Mouse (Mus musculus) macrophage (primary cell): ENCODE results near the gene Cbx2. TPM values are rescaled to one million over a fixed set of nuclear protein-coding genes. Genes with fewer than 3 reads are reported as not detected.

ENCODE experiments used
- H3K27ac ChIP-seq: fragments of 350-480 bp; formaldehyde crosslinking; 2 replicates; pipeline ENCODE4 v1.9.0; 2021
- H3K36me3 ChIP-seq: fragments of 350-480 bp; formaldehyde crosslinking; 2 replicates; pipeline ENCODE4 v1.9.0; 2021; ENCODE audit errors: inconsistent target
- H3K4me3 ChIP-seq: fragments of 350-480 bp; formaldehyde crosslinking; 2 replicates; pipeline ENCODE4 v1.9.0; 2021; ENCODE audit errors: inconsistent target
- H3K79me2 ChIP-seq: fragments of 350-480 bp; formaldehyde crosslinking; 2 replicates; pipeline ENCODE4 v1.9.0; 2021; ENCODE audit errors: inconsistent target
- WGBS: methylation state at CpG from one replicate; pipeline ENCODE4 v1.1.7; 2026; ENCODE audit warnings: inconsistent platforms; ENCODE audit not compliant: missing documents; 5-methylcytosine and 5-hydroxymethylcytosine counted together
- polyA plus RNA-seq: library from polyadenylated mRNA; stranded (reverse); fragments of 250-400 nt; gene quantifications from 3 replicates; pipeline ENCODE4 v1.2.4, GENCODE M21; 2018; ENCODE audit warnings: inconsistent platforms
- total RNA-seq, 78 experiments: library from RNA; depleted of rRNA; stranded (reverse); fragments of 250-400 nt; gene quantifications; 1 replicate in 9 of 78; 2 replicates in 24 of 78; 3 replicates in 43 of 78; 4 replicates in 2 of 78; pipeline ENCODE4 v1.2.4; 2018; ENCODE audit warnings: inconsistent platforms in 56 of 78

Gene Cbx2
- 1 to 10 TPM in 14 of 26 experiments, under 1 TPM in 10, not detected in 2; 0.18 to 5.3 (median 1.1) TPM for total RNA-seq (2018; cell fraction: chromatin; rRNA removed)
- total RNA-seq (2018; cell fraction: cytosol; rRNA removed) = 1 to 10 TPM in 7 of 26 experiments, under 1 TPM in 19; 0.09 to 2.6 (median 0.59) TPM
- total RNA-seq (2018; cell fraction: nucleus; rRNA removed) = 1 to 10 TPM in 9 of 26 experiments, under 1 TPM in 14, not detected in 3; 0.24 to 6.9 (median 0.77) TPM
- polyA plus RNA-seq = 1.3 to 1.8 TPM (median 1.5 TPM) in 3 replicates

DNA sequence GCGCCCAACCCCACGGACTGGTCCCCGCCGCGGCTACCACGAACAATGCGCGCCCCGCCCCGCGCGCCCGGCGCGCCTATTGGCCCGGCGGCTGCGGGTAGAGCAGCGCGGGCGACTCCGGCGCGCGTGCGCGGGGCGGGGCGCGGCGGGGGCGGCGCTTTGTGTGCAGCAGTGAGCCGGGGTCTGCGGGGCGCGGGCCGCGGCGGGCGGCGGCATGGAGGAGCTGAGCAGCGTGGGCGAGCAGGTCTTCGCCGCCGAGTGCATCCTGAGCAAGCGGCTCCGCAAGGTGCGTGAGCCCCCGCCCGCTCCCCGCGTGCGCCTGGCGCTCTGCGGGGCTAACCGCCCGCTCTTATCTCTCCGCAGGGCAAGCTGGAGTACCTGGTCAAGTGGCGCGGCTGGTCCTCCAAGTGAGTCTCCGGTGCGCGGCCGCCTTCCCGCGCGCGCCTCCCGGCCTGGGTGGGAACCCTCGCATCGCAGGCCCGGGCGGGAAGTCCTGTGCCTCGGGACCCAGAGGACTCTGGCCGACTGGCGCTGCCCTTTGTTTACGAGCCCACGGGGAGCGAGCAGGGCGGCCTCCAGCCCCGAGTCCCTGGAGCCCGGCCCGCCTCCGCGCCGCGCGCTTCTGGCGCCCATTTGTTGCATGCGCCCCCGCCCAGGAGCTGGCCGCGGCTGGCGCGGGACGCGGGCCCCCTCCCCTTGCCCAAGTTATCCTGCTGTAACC, at the start of gene Cbx2:
Gene Cbx2, plus strand, starts transcription at position 68 of the 721 bp plus-strand sequence.
- under 1% methylated on average over 96 of the region's 99 CpGs for WGBS
- H3K36me3 ChIP-seq = no peaks in the 10 kb centered on the region
- H3K4me3 ChIP-seq = peak within 1 kb of the TSS; percentile 15; the same call in 1 of the 2 replicates
- H3K27ac ChIP-seq = no peak within 1 kb of the TSS
- H3K79me2 ChIP-seq = no peaks in the 10 kb centered on the region

DNA sequence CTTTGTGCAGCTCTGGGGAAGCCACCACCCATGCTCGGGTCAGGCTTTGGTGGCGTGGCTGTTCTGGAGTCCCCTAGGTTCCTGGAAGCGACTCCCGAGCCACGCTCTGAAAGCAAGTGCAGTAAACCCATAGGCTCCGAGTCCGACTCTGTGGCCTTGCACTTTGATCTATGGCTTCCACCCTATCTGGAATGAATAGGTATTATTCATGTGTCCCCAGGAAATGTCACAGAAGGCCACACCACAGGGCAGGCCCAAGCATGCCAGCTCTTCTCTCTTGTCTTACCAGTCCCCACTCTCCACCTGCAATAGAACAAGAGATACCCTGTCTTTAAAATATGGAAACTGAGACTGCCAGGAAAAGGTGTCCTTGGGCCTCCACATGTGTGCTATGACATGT, 48.4 kb upstream of the Cbx2 start:
- Histone ChIP-seq H3K79me2 (no peaks in the 10 kb centered on the region), H3K27ac (no peak overlapping the region), H3K4me3 (no peak overlapping the region), H3K36me3 (no peaks in the 10 kb centered on the region)
- WGBS = 88% methylated on average over 7 of the region's 7 CpGs

- Histone ChIP-seq H3K4me3 (no peak overlapping the region), H3K27ac (no peak overlapping the region), H3K36me3 (no peaks in the 10 kb centered on the region), H3K79me2 (no peaks in the 10 kb centered on the region)
- WGBS = 5% methylated on average over 10 of the region's 10 CpGs
Measured at GRCm38 (mm10) chr11:118975427-118975826, 47.3 kb upstream of the Cbx2 start.

DNA sequence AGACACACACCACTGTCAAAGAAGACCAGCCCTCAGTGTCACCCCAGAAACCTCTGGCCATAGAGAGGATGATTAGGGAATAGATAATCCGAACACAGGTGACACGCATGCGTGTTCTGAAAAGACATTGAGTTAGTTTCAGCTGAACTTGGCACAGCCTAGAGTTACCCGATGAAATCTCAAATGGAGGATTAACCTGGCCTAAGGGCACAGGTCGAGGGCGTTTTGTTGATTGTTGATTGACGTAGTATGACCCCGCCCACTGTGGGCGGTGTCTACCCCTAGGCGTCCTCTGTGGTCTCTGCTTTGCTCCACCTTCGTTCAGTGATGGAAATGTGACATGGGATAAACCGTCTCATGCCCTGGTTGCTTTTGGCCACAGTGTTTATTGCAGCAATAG, 46.8 kb upstream of the Cbx2 start:
- WGBS = 16% methylated on average over 12 of the region's 12 CpGs

GRCm38 (mm10) chr11:118980388-118980787, 42.4 kb upstream of the Cbx2 start:
- Histone ChIP-seq H3K27ac (no peak overlapping the region), H3K79me2 (no peaks in the 10 kb centered on the region), H3K4me3 (no peak overlapping the region), H3K36me3 (no peaks in the 10 kb centered on the region)
- WGBS = 48% methylated on average over 2 of the region's 2 CpGs

More for the DNA sequence above, 46.8 kb upstream of the Cbx2 start:
- Histone ChIP-seq H3K79me2 (no peaks in the 10 kb centered on the region), H3K36me3 (no peaks in the 10 kb centered on the region), H3K27ac (no peak overlapping the region), H3K4me3 (no peak overlapping the region)

DNA sequence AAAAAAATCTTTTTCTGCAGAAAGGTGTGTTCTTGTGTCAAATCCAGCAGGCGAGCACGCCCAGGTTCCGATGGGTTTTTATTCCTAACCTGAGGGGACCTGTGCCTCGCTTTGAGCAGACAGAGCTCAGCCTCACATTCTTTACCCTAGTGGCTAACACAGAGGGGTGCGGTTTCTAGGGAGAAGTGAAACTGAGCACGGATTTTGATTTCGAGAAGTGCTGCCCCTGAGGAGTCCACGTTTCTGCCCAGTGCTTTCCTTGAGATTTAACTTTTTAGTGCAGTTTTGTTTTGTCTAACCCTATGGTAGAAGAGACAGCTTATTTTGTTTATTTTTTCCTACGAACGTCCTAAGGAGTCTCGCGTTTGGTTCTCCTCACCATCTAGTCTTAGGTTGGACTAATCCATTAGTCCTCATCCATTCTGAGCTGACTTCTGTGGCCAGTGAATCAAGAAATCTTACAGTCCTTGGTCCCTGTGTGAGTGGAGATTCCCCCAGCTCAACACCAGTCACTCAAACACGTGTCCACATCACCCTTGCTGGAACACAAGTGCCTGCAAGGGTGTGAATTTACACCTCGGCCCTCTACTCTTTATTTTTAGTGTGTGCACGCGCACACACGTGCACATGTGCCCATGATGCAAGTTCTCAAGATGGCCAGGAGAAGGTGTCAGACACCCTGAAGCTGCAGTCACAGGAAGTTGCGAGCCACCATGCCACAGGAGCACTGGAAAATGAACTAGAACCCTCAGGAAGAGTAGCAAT, 41.6 kb upstream of the Cbx2 start:
- no peaks in the 10 kb centered on the region for H3K36me3 ChIP-seq
- no peaks in the 10 kb centered on the region for H3K79me2 ChIP-seq
- WGBS = 33% methylated on average over 18 of the region's 18 CpGs
- H3K27ac ChIP-seq = no peak overlapping the region
- H3K4me3 ChIP-seq = no peak overlapping the region

DNA sequence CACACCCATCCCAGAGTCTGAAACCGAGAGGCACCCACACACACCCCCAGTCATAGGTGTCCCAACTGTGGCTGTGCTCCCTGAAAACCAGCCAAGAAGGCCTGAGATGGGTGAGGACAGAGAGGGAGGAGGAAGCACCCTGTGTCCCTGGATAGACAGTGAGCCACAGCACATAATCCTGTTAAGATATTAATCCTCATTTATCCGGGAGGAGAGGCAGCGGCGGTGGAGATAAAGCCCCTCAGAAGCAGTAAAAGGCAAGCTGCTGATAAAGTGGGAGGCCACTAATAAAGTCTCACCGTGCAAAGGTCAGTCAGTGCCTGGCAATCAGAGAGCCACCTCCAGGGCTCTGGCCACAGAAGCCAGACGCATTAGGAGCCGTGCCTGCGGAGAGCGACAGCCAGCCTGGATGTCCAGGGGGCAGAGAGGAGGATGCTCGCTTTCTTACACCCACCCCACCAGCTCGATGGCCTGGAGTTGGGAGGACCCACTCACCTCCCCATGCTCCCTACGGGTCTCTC, 40.1 kb upstream of the Cbx2 start:
- 88% methylated on average over 12 of the region's 12 CpGs for WGBS
- Histone ChIP-seq H3K4me3 (no peak overlapping the region), H3K79me2 (no peaks in the 10 kb centered on the region), H3K27ac (no peak overlapping the region), H3K36me3 (no peaks in the 10 kb centered on the region)

DNA sequence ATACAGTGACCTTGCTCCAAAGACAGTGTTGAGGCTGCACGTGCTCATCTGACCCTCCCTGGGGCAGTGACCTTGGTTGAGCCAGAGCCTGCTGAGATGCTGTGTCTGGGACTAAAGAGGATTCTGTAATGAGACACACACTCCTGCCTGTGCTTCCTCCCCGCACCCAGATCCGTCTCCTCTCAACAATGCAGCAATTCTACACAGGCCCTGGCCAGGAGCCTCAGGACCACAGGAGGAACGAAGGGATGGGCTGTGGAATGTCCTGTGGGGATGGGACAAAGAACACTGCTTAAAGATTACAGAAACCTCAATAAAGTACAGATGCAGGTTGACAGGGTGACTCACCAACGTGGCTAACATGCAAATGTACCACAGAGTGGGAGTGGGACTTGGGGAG, 37.2 kb upstream of the Cbx2 start:
- no peaks in the 10 kb centered on the region for H3K79me2 ChIP-seq
- 82% methylated on average over 5 of the region's 5 CpGs for WGBS
- H3K27ac ChIP-seq = no peak overlapping the region
- no peak overlapping the region for H3K4me3 ChIP-seq
- H3K36me3 ChIP-seq = no peaks in the 10 kb centered on the region

GRCm38 (mm10) chr11:118987999-118988398, 34.8 kb upstream of the Cbx2 start, which contains the start of gene Enpp7:
Gene Enpp7, plus strand, starts transcription at chr11:118988188.
- H3K4me3 ChIP-seq = no peak within 1 kb of the TSS
- 97% methylated on average over 10 of the region's 10 CpGs for WGBS
- no peaks in the 10 kb centered on the region for H3K36me3 ChIP-seq
- no peaks in the 10 kb centered on the region for H3K79me2 ChIP-seq
- H3K27ac ChIP-seq = no peak within 1 kb of the TSS

GRCm38 (mm10) chr11:118992781-118993180, 30.0 kb upstream of the Cbx2 start:
- H3K27ac ChIP-seq = no peak overlapping the region
- H3K36me3 ChIP-seq = no peaks in the 10 kb centered on the region
- no peaks in the 10 kb centered on the region for H3K79me2 ChIP-seq
- no peak overlapping the region for H3K4me3 ChIP-seq
- 2% methylated on average over 3 of the region's 3 CpGs for WGBS

- H3K4me3 ChIP-seq = no peak overlapping the region
- no peaks in the 10 kb centered on the region for H3K36me3 ChIP-seq
- no peaks in the 10 kb centered on the region for H3K79me2 ChIP-seq
- H3K27ac ChIP-seq = no peak overlapping the region
- WGBS = 93% methylated on average over 4 of the region's 4 CpGs
Measured at GRCm38 (mm10) chr11:118995448-118995847, 27.3 kb upstream of the Cbx2 start.

DNA sequence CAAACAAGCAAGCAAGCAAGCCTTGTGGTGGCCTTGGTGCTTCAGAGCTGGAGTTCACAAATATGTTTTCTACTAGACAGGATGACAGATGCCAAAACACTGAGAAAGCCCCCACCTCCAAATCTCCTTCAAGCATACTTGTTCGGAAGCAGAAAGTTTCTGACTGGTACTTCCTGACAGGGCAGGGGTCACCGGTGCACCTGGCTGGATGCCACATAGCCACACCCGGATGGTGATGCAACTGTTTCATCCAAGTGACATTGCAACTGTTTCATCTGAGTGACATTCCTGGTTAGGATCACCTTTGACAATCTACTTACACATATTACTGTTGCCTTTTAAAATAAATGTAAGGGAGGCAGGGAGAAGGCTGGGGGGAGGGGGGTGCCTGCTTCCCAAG, 25.6 kb upstream of the Cbx2 start:
- no peaks in the 10 kb centered on the region for H3K36me3 ChIP-seq
- 41% methylated on average over 3 of the region's 3 CpGs for WGBS
- no peaks in the 10 kb centered on the region for H3K79me2 ChIP-seq
- no peak overlapping the region for H3K27ac ChIP-seq
- H3K4me3 ChIP-seq = no peak overlapping the region

- WGBS = 24% methylated on average over 30 of the region's 30 CpGs
- Histone ChIP-seq H3K4me3 (no peak overlapping the region), H3K36me3 (no peaks in the 10 kb centered on the region), H3K27ac (no peak overlapping the region), H3K79me2 (no peaks in the 10 kb centered on the region)
Measured at GRCm38 (mm10) chr11:118998540-118999265, 24.1 kb upstream of the Cbx2 start.

DNA sequence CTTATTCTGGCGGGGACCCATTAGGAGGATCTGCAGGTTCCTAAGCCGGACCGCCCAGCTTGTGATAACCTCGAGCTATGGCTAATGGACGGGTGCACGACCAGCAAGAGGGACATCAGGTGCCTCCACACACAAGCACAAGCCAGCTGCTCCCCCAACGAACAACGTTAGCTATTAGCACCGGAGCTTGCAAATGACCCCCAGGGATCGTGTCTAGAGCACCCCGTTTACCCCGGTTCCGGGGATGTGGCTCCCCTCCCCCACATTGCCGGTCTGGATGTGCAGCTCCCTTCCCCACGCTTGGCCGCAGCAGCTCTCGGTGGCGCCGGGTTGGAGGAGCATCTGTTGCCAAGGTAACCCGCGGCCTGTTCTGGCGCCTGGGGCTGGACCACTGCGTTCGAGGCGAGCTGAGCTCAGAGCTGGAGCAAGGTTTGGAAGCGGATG, 23.4 kb upstream of the Cbx2 start:
- no peaks in the 10 kb centered on the region for H3K79me2 ChIP-seq
- 14% methylated on average over 25 of the region's 26 CpGs for WGBS
- no peak overlapping the region for H3K27ac ChIP-seq
- H3K4me3 ChIP-seq = no peak overlapping the region
- no peaks in the 10 kb centered on the region for H3K36me3 ChIP-seq
